Mouse (Mus musculus): Measurements from ENCODE around the gene Cd53. TPM values are rescaled to one million over a fixed set of nuclear protein-coding genes. Genes with fewer than 3 reads are reported as not detected.

Gene Cd53
- polyA plus RNA-seq (2017; shearing (Covaris generic)): 1,000 to 10,000 TPM in 1 of 2 experiments, 100 to 1,000 TPM in 1; 875 to 1,003 TPM

GRCm38 (mm10) chr3:106789930-106790329 is at the start of gene Cd53:
Cd53 (minus strand) TSS chr3:106790149.

GRCm38 (mm10) chr3:106826187-106826586 is 36.2 kb upstream of the Cd53 start, which contains the start of gene Olfr266:
Olfr266 (minus strand) TSS chr3:106826287.

Other genes with a start within 250 kb of the Cd53 start
- gene Dram2, start 242.4 kb downstream of the Cd53 start, polyA plus RNA-seq (2017; shearing (Covaris generic)): 10 to 100 TPM; 33.1 to 38.7 TPM
- gene Cept1, start 242.3 kb downstream of the Cd53 start, polyA plus RNA-seq (2017; shearing (Covaris generic)): 100 to 1,000 TPM in 1 of 2 experiments, 10 to 100 TPM in 1; 96.8 to 105 TPM
- gene Lrif1, start 105.2 kb downstream of the Cd53 start, polyA plus RNA-seq (2017; shearing (Covaris generic)): 10 to 100 TPM; 39.1 to 61.6 TPM
- under 1 TPM; 0.11 to 0.43 TPM for gene Olfr266, start 36.1 kb upstream of the Cd53 start, polyA plus RNA-seq (2017; shearing (Covaris generic))
- 100 to 1,000 TPM in 1 of 2 experiments, 10 to 100 TPM in 1; 79.6 to 154 TPM for gene Kcna3, start 246.0 kb upstream of the Cd53 start, polyA plus RNA-seq (2017; shearing (Covaris generic))

Data from inflammation-experienced regulatory T-cells (primary cell).